Mouse (Mus musculus) T-cell, adult 2 months (primary cell): ENCODE results near the gene Wwox.

ENCODE experiments used
- DNase-seq: peaks from one replicate; pipeline ENCODE4 v3.0.0; 2022; ENCODE audit warnings: low spot score

Gene Wwox

GRCm38 (mm10) chr8:114670801-114671200 is 231.3 kb downstream of the Wwox start:
- no peak for DNase-seq

DNA sequence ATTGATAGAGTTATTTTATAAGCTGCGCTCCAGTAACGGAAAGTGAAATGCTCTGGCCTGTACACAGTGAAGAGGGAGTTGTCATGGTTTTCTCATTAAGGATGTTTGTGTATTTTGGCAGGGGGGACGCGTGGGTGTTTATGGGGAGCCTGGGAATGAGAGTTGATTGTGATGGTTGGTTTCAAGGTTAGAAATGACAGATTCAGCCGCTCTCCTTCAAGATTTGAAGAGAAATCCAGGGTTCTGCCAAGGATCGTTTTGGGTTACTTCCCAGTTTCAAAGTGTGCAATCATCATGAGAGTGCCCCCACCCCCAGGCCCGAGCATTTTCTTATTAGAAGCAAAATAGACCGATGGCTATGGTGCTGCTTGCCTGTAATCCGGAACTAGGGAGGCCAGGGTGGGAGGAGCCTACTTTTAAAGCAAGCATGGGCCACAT is 231.8 kb downstream of the Wwox start:
- DNase-seq = no peak

- DNase-seq = no peak
Observed at GRCm38 (mm10) chr8:114673416-114673815, 234.0 kb downstream of the Wwox start.

GRCm38 (mm10) chr8:114675151-114675550 is 235.7 kb downstream of the Wwox start:
- no peak for DNase-seq

DNA sequence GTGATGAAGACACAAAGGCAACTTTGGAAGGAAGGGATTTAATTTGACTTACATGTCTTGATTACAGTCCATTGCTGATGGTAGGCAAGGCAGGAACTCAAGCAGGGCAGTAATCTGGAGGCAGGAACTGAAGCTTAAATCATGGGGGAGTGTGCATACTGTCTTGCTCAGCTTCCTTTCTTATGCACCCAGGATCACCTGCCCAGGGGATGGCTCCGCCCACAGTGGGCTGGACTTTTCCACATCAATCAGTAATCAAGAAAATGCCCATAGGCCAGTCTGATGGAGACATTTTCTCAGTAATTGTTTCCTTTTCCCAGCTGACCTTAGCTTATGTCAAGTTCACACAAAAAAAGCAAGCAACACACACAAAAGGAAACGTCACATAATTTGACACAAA is 237.5 kb downstream of the Wwox start:
- DNase-seq = no peak

GRCm38 (mm10) chr8:114677551-114678127 is 238.2 kb downstream of the Wwox start:
- no peak for DNase-seq

DNA sequence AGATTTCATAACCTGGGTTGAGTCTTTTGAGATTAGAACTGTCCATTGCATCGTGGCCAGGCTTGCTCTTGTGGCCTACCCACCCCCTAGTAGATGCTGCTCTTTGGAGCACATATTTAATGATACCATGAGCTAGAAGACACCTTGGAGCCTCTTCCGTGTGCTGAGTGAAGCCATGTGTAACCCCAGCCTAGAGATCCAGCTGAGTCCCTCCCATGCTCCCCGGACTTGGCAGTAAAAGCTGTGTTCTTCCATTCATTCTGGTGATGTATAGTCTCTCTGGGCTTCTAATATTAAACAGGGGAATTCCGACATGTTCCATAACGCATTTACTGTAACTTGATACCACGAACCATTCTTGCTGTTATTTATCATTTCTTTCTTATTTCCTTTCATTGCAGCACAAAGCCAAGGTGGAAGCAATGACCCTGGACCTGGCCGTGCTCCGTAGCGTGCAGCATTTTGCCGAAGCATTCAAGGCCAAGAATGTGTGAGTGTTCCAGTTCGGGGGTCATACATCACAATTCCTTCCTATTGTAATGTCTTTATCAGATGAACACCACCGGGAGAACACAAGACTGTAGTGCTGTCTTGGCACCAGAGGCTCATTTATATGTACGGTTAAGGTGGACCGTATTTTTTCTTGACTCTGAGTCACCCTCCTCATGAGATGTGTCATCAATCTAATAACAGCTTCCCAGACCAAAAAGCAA is 240.1 kb downstream of the Wwox start:
- no peak for DNase-seq

GRCm38 (mm10) chr8:114681136-114681535 is 241.7 kb downstream of the Wwox start:
- DNase-seq = no peak

GRCm38 (mm10) chr8:114682166-114682565 is 242.7 kb downstream of the Wwox start:
- DNase-seq = no peak

- DNase-seq = no peak
Observed at GRCm38 (mm10) chr8:114684046-114684702, 244.7 kb downstream of the Wwox start.

DNA sequence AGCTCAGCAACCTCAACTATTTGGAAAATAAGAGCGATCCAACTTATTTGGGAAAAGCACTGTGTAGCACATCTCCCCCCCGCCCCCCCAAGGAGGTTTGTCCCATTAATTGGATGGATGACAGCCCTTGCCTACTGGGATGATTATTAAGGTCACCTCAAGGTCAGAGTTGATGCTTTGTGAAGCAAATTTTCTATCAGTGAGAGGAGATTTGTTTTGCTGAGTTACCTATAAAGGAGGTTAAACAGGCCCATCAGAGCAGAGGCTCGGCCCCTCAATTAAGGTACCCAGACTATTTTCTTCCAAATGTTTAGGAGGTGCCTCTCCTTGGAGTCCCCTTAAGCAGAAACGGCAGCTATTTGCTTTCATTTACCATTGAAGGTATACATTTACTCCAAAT is 247.0 kb downstream of the Wwox start:
- DNase-seq = no peak

- DNase-seq = no peak
Observed at GRCm38 (mm10) chr8:114688732-114689131, 249.3 kb downstream of the Wwox start.

- no peak for DNase-seq
Observed at GRCm38 (mm10) chr8:114694566-114695198, 255.2 kb downstream of the Wwox start.

DNA sequence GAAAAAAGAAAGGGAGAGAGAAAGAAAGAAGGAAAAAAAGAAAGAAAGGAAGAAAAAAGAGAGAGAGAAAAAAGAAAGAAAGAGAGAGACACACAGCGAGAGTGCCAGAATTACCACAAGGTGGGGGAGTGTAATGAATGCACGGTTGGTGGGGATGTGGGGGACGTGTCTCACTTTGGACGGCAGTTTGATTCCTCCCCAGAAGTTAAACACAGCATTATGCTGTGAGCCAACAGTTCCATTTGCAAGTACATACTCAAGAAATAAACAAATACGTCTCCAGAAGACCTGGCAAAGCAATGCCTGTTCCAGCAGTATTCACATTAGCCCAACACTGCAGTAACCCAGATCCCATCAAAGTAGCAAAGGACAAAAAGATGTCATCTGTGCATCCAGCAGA is 264.1 kb downstream of the Wwox start:
- no peak for DNase-seq

GRCm38 (mm10) chr8:114707538-114708138 is 268.2 kb downstream of the Wwox start:
- no peak for DNase-seq

- DNase-seq = no peak
Observed at GRCm38 (mm10) chr8:114715318-114716070, 276.0 kb downstream of the Wwox start.

DNA sequence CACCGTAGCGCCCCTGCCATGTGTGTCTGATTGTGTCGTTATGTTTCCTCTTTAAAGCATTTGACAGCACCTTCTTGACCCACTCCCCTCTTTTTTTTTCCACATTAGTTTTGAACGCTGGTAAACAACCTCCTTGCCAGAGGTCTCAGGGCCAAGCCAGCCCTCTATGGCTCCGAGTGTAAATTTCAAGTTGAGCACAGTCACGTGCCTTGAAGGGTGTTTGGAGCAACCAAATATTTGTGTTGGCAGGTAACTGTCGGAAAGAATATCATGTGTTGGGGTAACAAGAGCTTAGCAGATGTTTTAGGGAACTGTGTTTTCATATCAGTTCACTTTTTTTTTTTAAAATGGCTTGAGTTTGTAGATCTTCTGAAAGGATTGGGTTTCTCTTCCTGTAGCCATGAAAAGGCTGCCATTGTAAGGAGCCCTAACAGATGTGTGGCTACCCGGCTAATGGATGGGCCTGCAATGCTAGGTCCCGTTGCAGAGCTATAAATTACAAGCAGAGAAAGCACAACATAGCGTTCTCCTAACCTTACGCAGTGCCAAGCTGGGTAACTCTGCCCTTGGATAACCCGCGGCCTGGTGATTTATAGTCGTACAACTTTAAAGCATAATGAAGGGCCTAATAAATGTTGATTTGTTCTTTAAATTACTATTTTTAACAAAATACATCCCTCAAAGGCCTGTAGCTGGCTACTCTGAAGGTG is 277.2 kb downstream of the Wwox start:
- DNase-seq = no peak

DNA sequence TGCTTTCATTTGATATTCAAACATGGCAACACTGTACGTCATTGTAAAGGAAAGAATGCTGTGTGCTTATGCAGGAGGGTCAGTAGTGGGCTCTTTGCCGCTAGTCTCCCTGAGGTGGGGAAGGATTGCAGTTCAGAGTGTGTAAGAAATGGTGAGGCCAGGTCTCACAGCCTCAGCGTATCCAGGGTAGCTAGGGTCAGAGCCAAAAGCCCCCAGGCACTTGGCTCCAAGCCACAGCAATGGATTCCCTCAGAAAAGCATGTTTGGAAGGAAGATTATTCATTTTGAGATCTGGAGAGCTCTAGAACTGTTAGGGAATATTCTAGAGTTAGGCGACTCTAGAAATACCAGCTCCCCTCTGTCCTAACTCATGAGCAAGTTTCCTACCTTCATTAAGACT is 279.4 kb downstream of the Wwox start:
- no peak for DNase-seq

- no peak for DNase-seq
Observed at GRCm38 (mm10) chr8:114722611-114723010, 283.2 kb downstream of the Wwox start.

GRCm38 (mm10) chr8:114731260-114732140 is 292.0 kb downstream of the Wwox start:
- no peak for DNase-seq
